Mouse (Mus musculus): ENCODE data around the gene Capn12. TPM values are rescaled to one million over a fixed set of nuclear protein-coding genes. Genes with fewer than 3 reads are reported as not detected.

The Capn12 gene
- polyA plus RNA-seq, 1 experiment, result 0.41 TPM

GRCm38 (mm10) chr7:28916491-28916890 lies 35.3 kb downstream of the Capn12 start:
- 0 out of 2 replicates have a peak, but pooled peaks have one; percentile 20 for TF ChIP-seq CTCF (IDR thresholded peaks at IDR 0.05; ENCODE audit: borderline replicate concordance, insufficient read depth, low read depth, low read length)
- no peak for TF ChIP-seq POLR2A (IDR thresholded peaks at IDR 0.05; ENCODE audit: borderline replicate concordance, insufficient read depth, low read length)
- H3K27ac ChIP-seq (ENCODE audit: insufficient read depth, low read length), result 0 out of 2 replicates have a peak overlapping the region, but pooled peaks have one; percentile 6
- peaks cover 37% of the 10 kb centered on the region for H3K4me1 ChIP-seq (ENCODE audit: control insufficient read depth, insufficient read depth, low read length)
- no peaks in the 10 kb centered on the region for H3K27me3 ChIP-seq (ENCODE audit: control insufficient read depth, insufficient read depth, low read length)
- DNase-seq, result no peak
- no peak overlapping the region for H3K4me3 ChIP-seq (replicated peaks; ENCODE audit: insufficient read depth, low read depth, low read length)

DNA sequence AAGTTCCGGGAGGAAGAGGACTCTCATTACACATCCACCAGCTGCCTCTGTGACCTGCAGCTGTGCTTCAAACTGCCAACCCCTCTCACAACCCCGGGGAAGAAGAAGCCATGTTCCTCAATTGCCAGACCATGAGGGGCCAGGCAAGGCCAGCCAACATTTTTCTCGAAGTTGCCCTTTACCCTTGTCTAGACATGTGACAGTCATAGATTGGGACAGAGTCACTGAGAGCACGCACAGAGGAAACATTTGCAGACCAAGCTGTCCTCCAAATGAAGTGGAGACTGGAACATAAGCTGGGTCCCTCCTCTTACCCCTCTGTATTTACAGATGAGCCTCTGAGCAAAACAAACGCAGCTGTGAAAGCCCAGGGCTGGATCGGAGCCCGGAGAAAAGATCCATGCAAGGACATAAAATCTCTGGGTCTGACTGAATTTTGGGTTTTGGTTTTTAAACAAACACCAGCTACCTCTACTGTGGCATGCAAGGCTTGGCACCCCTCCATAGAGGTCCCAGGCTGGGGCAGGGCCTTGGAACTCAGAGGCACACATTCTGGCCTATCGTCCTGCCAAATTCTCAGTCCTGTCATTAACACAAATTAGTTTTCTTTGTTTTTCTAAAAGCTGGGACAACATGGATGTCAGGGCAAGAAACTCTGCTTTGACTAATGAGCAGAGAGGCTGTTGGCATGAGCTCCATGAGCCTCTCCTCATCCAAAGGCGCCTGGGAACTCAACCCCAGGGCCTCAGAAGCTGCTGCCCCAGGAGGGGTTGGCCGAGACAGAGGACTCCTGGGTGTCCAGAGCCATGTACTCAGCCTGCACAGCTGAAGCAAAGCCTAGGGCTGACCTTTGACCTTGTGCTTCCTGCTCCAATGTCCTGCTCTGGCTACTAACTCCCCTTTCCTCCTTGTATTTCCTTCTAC lies 36.5 kb downstream of the Capn12 start:
- 24% methylated on average over 10 of the region's 10 CpGs for WGBS
- DNase-seq, result peak in 1 of 2 experiments; percentile 38
- H3K4me1 ChIP-seq (ENCODE audit: control insufficient read depth, insufficient read depth, low read length), result peaks cover 49% of the 10 kb centered on the region
- H3K27ac ChIP-seq (ENCODE audit: insufficient read depth, low read length), result peak overlapping the region; percentile 78
- H3K27me3 ChIP-seq (ENCODE audit: control insufficient read depth, insufficient read depth, low read length), result no peaks in the 10 kb centered on the region
- no peak overlapping the region for H3K4me3 ChIP-seq (replicated peaks; ENCODE audit: insufficient read depth, low read depth, low read length)
- TF ChIP-seq CTCF (IDR thresholded peaks at IDR 0.05; ENCODE audit: borderline replicate concordance, insufficient read depth, low read depth, low read length) (no peak), POLR2A (IDR thresholded peaks at IDR 0.05; ENCODE audit: borderline replicate concordance, insufficient read depth, low read length) (no peak)

DNA sequence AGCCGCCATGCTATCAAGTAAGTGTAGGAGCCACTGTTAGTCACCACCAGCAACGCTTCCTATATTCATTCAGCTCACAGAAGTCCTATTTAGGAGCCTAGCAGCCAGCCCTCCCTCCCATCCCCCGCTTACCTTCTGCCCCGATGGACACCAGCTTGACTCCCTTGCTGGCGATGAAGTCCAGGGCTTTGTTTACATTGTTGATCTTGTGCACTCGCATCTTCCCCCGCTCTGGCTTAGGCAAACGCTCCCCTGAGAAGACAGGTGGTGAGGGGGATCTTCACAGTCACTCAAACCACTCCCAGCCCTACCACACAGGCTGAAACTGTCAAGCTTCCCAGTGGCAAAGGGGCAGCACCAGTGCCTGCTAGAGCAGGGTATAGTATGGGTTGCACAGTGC lies 37.3 kb downstream of the Capn12 start:
- TF ChIP-seq POLR2A (IDR thresholded peaks at IDR 0.05; ENCODE audit: borderline replicate concordance, insufficient read depth, low read length) (no peak), CTCF (IDR thresholded peaks at IDR 0.05; ENCODE audit: borderline replicate concordance, insufficient read depth, low read depth, low read length) (no peak)
- Histone ChIP-seq H3K27ac (ENCODE audit: insufficient read depth, low read length) (peak overlapping the region; percentile 78), H3K27me3 (ENCODE audit: control insufficient read depth, insufficient read depth, low read length) (no peaks in the 10 kb centered on the region), H3K4me1 (ENCODE audit: control insufficient read depth, insufficient read depth, low read length) (peaks cover 54% of the 10 kb centered on the region), H3K4me3 (replicated peaks; ENCODE audit: insufficient read depth, low read depth, low read length) (no peak overlapping the region)
- no peak for DNase-seq
- WGBS, result 32% methylated on average over 8 of the region's 8 CpGs

DNA sequence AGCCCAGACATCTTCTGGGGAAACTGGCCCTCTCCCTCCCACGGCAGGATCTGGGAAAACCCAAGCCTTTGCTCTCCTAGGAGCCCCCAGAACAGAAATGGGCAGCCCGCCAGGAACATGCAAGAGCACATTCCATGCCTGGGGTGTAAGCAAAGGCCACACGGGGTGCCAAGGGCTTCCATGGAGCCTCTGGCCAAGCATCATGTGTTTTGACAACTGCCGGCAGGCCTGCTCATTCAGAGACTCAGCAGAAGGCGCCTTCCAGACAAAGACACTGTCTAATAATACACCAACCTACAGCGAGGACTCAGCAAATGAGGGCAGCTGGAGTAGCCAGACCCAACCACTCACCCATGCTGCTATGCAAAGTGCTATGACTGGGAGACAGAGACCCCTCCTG lies 38.6 kb downstream of the Capn12 start:
- WGBS, result 8% methylated on average over 6 of the region's 6 CpGs
- peak overlapping the region; percentile 78 for H3K27ac ChIP-seq (ENCODE audit: insufficient read depth, low read length)
- TF ChIP-seq CTCF (IDR thresholded peaks at IDR 0.05; ENCODE audit: borderline replicate concordance, insufficient read depth, low read depth, low read length), result no peak
- TF ChIP-seq POLR2A (IDR thresholded peaks at IDR 0.05; ENCODE audit: borderline replicate concordance, insufficient read depth, low read length), result no peak

DNA sequence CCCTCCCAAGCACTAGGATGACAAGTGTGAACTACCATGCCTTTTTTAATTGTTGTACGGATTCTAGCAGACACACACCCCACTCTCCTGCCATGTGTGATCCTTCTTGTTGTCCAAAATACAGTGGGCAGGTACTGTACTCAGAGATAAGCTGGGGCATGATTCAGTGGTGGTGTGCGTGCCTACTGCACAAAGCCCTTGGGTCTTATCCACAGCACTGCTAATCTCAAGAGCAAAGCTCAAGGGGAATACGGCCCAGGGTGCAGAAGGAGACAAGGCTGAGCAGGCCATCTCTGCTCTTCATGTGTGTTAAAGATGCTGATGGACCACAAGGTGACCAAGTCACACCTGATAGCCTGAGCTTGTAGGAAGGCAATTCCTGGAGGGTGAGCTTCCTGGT lies 40.0 kb downstream of the Capn12 start:
- peaks cover 72% of the 10 kb centered on the region for H3K4me1 ChIP-seq (ENCODE audit: control insufficient read depth, insufficient read depth, low read length)
- 89% methylated on average over 3 of the region's 3 CpGs for WGBS
- H3K27me3 ChIP-seq (ENCODE audit: control insufficient read depth, insufficient read depth, low read length), result no peaks in the 10 kb centered on the region
- no peak for DNase-seq
- H3K27ac ChIP-seq (ENCODE audit: insufficient read depth, low read length), result peak overlapping the region; percentile 10; the same call in 1 of the 2 replicates
- H3K4me3 ChIP-seq (replicated peaks; ENCODE audit: insufficient read depth, low read depth, low read length), result no peak overlapping the region
- TF ChIP-seq POLR2A (IDR thresholded peaks at IDR 0.05; ENCODE audit: borderline replicate concordance, insufficient read depth, low read length) (no peak), CTCF (IDR thresholded peaks at IDR 0.05; ENCODE audit: borderline replicate concordance, insufficient read depth, low read depth, low read length) (no peak)

More for the DNA sequence above, 38.6 kb downstream of the Capn12 start:
- H3K4me3 ChIP-seq (replicated peaks; ENCODE audit: insufficient read depth, low read depth, low read length), result no peak overlapping the region
- no peaks in the 10 kb centered on the region for H3K27me3 ChIP-seq (ENCODE audit: control insufficient read depth, insufficient read depth, low read length)
- peaks cover 66% of the 10 kb centered on the region for H3K4me1 ChIP-seq (ENCODE audit: control insufficient read depth, insufficient read depth, low read length)
- DNase-seq, result peak; percentile 50 to 56

DNA sequence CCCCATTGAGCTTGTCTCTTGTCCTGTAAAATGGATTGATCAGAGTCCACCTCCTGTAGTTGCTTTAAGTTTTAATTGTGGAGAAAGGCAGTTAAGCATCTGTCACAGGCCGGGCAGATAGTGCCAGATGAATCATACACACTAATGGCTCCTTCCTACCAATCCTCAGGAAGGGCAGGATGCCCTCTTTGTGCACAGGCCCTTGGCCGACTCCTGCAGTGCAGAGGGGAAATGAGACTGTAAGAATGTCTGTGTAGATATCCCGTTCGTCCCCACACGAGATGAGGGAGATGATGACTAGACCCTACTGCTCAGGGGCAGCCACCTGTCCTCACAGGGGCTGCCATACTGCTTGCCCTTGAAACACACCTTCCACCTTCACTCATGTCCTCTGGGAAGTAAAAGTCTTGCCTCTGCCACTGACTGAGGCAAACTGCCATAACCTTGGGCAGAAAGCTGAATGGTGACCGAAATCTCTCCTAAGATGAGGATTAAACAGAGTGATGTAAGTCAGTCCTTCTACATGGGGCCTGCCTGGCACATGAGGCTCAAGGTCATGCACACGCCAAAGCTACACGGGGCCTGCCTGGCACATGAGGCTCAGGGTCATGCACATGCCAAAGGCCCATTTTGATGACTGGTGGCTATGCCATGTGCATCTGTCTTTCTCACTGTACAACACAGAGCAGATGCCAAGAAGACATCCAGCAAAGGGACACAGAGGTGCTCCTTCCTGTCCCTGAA lies 40.7 kb downstream of the Capn12 start:
- peak; percentile 43 to 63 for DNase-seq
- H3K27ac ChIP-seq (ENCODE audit: insufficient read depth, low read length), result peak overlapping the region; percentile 10
- peaks cover 72% of the 10 kb centered on the region for H3K4me1 ChIP-seq (ENCODE audit: control insufficient read depth, insufficient read depth, low read length)
- no peaks in the 10 kb centered on the region for H3K27me3 ChIP-seq (ENCODE audit: control insufficient read depth, insufficient read depth, low read length)
- WGBS, result 24% methylated on average over 8 of the region's 8 CpGs
- TF ChIP-seq POLR2A (IDR thresholded peaks at IDR 0.05; ENCODE audit: borderline replicate concordance, insufficient read depth, low read length) (no peak), CTCF (IDR thresholded peaks at IDR 0.05; ENCODE audit: borderline replicate concordance, insufficient read depth, low read depth, low read length) (no peak)
- no peak overlapping the region for H3K4me3 ChIP-seq (replicated peaks; ENCODE audit: insufficient read depth, low read depth, low read length)

DNA sequence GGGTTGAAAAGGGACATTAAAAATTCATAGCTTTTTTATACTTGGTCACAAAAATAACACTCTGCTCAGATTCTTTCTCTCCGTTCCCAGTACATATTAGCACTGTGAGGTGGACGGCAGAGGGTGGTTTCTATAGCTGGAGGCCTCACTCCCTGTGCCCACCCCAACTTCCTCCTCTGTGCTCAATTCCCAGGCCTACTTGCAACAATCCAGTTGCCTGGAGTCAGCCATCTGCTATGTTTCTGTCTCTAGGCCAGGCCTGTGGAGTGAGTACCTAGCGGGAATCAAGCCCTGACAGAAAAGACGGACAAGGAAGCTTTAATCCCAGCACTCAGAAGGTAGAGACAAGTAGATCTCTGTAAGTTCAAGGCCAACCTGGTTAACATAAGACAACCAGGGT lies 41.4 kb downstream of the Capn12 start:
- H3K27ac ChIP-seq (ENCODE audit: insufficient read depth, low read length), result peak overlapping the region; percentile 10
- 19% methylated on average over 4 of the region's 4 CpGs for WGBS
- H3K4me1 ChIP-seq (ENCODE audit: control insufficient read depth, insufficient read depth, low read length), result peaks cover 67% of the 10 kb centered on the region

More for the DNA sequence above, 41.4 kb downstream of the Capn12 start:
- Histone ChIP-seq H3K27me3 (ENCODE audit: control insufficient read depth, insufficient read depth, low read length) (no peaks in the 10 kb centered on the region), H3K4me3 (replicated peaks; ENCODE audit: insufficient read depth, low read depth, low read length) (no peak overlapping the region)
- peak in 1 of 2 experiments; percentile 53 for DNase-seq
- no peak for TF ChIP-seq POLR2A (IDR thresholded peaks at IDR 0.05; ENCODE audit: borderline replicate concordance, insufficient read depth, low read length)
- no peak for TF ChIP-seq CTCF (IDR thresholded peaks at IDR 0.05; ENCODE audit: borderline replicate concordance, insufficient read depth, low read depth, low read length)
